Mouse (Mus musculus) brain, embryonic 14.5 days (tissue): ENCODE data around the gene Ccdc73.

ENCODE experiments used
- CTCF ChIP-seq: fragments of 200-500 bp; IDR thresholded peaks from 2 replicates; pipeline ENCODE4 v1.5.1; 2012; ENCODE audit warnings: inconsistent platforms, mild to moderate bottlenecking, moderate library complexity, borderline replicate concordance; ENCODE audit not compliant: insufficient read depth, insufficient read length; ENCODE audit errors: extremely low read depth
- POLR2A ChIP-seq: fragments of 200-500 bp; IDR thresholded peaks from 2 replicates; pipeline ENCODE4 v1.6.1; 2012; ENCODE audit warnings: mild to moderate bottlenecking, inconsistent platforms, borderline replicate concordance; ENCODE audit not compliant: poor library complexity, insufficient read depth, insufficient read length, severe bottlenecking; ENCODE audit errors: extremely low read depth

- TF ChIP-seq POLR2A = no peak
- TF ChIP-seq CTCF = no peak
These were observed 166.5 kb downstream of the Ccdc73 start for GRCm38 (mm10) chr2:105034084-105034483.
